Mouse (Mus musculus) E14TG2a.4 (cell line): Measurements from ENCODE around the gene Emg1.

Experiments used
- H3K27me3 ChIP-seq: 2 replicates; pipeline ENCODE4 v1.6.1; 2014; ENCODE audit warnings: low read length, control low read depth; ENCODE audit not compliant: insufficient read depth
- H3K36me3 ChIP-seq: 2 replicates; pipeline ENCODE4 v1.6.1; 2014; ENCODE audit warnings: low read length, control low read depth; ENCODE audit not compliant: insufficient read depth
- H3K4me1 ChIP-seq: replicated peaks from 2 replicates; pipeline ENCODE4 v1.6.1; 2014; ENCODE audit warnings: low read depth, low read length, control low read depth
- H3K4me3 ChIP-seq: replicated peaks from 2 replicates; pipeline ENCODE4 v1.5.1; 2014; ENCODE audit warnings: mild to moderate bottlenecking, low read length
- H3K9me3 ChIP-seq: 2 replicates; pipeline ENCODE4 v1.6.1; 2014; ENCODE audit warnings: low read length, control low read depth
- CTCF ChIP-seq: conservative IDR thresholded peaks from 2 replicates; pipeline ENCODE4 v1.5.1; 2014; ENCODE audit warnings: low read length
- NANOG ChIP-seq: IDR thresholded peaks from 2 replicates; pipeline ENCODE4 v1.6.1; 2014; ENCODE audit warnings: borderline replicate concordance, low read length, mixed read lengths
- POU5F1 ChIP-seq: IDR thresholded peaks from 2 replicates; pipeline ENCODE4 v1.6.1; 2014; ENCODE audit warnings: low read length, borderline replicate concordance

Gene Emg1

DNA sequence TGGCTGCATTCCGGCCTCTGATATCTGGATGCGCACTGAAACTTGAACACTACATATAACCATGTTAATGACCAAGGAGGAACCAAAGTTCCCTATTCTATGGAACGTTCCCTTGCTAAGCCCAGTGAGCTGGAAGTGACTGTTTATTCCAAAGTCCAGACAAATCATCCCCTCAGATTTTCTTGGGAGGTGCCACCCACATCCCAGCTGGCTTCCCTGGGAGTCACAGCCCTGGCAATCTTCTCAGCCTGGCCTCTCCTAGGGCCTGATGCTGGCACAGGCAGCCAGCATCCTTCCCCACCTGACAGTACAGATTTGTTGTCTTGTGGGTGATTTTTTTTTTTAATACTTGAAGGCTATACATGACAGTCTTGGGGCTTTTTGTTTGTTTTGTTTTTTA lies 32.5 kb downstream of the Emg1 start:
- no peaks in the 10 kb centered on the region for H3K9me3 ChIP-seq
- H3K4me3 ChIP-seq, result no peak overlapping the region
- H3K4me1 ChIP-seq, result peaks cover 43% of the 10 kb centered on the region
- no peaks in the 10 kb centered on the region for H3K27me3 ChIP-seq
- peaks cover 12% of the 10 kb centered on the region for H3K36me3 ChIP-seq
- no peak for TF ChIP-seq CTCF
- TF ChIP-seq POU5F1, result no peak
- TF ChIP-seq NANOG, result no peak

DNA sequence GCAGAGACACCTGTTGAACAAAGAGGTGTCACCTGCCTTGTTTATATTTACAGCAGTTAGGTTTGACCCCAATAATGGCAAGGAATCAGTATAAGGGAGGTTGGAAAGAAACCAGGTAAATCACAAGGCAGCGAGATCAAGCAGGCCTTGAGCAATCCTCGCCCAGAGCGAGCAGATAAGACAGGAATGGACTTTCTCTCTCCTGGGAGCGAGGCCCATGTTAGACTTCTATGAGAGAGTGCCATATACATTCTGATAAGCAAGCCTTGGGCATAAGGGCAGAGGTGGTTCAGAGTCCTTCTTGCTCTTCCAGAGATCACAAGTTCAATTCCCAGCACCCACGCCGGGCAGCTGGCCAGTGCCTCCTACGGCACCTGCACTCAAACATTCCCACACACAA lies 33.2 kb downstream of the Emg1 start:
- no peaks in the 10 kb centered on the region for H3K27me3 ChIP-seq
- peaks cover 17% of the 10 kb centered on the region for H3K36me3 ChIP-seq
- TF ChIP-seq CTCF, result no peak
- H3K9me3 ChIP-seq, result no peaks in the 10 kb centered on the region
- no peak overlapping the region for H3K4me3 ChIP-seq
- peaks cover 45% of the 10 kb centered on the region for H3K4me1 ChIP-seq

DNA sequence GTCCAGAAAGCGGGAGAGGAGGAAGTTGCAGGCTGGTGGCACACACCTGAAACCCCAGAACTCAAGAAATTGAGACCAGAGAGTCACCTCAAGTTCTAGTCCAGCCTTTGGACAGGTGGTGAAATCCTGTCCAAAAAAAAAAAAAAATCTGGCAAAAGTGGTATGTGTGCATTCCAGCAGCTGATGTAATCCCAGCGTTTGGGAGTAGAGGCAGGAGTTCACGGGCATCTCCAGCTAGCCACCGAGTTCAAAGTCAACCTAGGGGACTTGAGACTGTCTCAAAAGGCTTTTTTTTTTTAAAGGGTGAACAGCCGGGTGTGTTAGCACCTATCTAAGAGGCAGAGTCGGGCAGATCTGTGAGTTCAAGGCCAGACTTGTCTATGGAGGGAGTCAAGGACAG lies 35.8 kb downstream of the Emg1 start:
- H3K27me3 ChIP-seq, result no peaks in the 10 kb centered on the region
- peaks cover 65% of the 10 kb centered on the region for H3K4me1 ChIP-seq
- TF ChIP-seq NANOG (no peak), CTCF (no peak), POU5F1 (no peak)
- no peaks in the 10 kb centered on the region for H3K9me3 ChIP-seq
- H3K4me3 ChIP-seq, result no peak overlapping the region
- peaks cover 20% of the 10 kb centered on the region for H3K36me3 ChIP-seq

DNA sequence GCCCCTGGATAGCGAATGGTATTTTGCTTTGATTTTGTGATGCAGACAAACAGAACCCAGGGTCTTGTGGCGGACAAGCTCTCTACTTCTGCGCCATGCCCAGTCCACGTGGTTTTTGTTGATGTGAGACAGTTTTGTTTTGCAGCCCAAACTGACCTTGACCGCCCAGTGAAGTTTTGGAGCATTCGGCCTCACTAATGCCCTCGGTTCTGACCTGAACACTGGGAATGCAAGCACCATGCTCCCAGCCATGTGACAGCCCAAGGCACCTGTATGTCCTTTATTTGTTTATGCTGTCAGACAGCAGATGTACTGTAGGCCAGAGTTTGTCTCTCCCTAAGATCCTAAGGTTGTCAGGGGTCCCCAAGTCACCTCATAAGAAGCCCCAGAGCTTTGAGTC lies 37.4 kb downstream of the Emg1 start:
- peaks cover 79% of the 10 kb centered on the region for H3K4me1 ChIP-seq
- TF ChIP-seq NANOG, result no peak
- no peak for TF ChIP-seq CTCF
- TF ChIP-seq POU5F1, result no peak
- no peaks in the 10 kb centered on the region for H3K27me3 ChIP-seq
- H3K36me3 ChIP-seq, result peaks cover 31% of the 10 kb centered on the region
- no peaks in the 10 kb centered on the region for H3K9me3 ChIP-seq
- no peak overlapping the region for H3K4me3 ChIP-seq

DNA sequence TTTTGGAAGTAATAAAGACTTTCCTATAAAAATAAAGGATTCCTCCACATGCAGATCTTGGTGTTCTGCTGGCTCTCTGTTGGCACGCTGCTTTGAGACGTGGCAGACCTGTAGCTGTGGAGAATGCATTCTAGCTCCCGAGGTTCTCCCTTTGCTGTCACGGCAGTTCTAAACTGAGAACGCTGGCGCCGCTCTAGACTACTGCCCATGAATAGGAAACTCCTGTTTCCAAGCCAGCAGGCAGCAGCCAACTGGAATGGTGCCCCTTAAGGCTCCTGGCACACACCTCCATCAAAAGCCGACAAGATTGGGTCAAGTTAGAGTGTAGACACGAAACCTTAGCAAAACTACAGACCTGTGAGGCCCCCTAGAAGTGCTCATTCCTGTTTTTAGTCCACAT lies 38.4 kb downstream of the Emg1 start:
- TF ChIP-seq POU5F1, result no peak
- no peak for TF ChIP-seq NANOG
- no peak for TF ChIP-seq CTCF
- Histone ChIP-seq H3K36me3 (peaks cover 34% of the 10 kb centered on the region), H3K4me3 (no peak overlapping the region), H3K4me1 (peaks cover 89% of the 10 kb centered on the region), H3K9me3 (no peaks in the 10 kb centered on the region), H3K27me3 (no peaks in the 10 kb centered on the region)

DNA sequence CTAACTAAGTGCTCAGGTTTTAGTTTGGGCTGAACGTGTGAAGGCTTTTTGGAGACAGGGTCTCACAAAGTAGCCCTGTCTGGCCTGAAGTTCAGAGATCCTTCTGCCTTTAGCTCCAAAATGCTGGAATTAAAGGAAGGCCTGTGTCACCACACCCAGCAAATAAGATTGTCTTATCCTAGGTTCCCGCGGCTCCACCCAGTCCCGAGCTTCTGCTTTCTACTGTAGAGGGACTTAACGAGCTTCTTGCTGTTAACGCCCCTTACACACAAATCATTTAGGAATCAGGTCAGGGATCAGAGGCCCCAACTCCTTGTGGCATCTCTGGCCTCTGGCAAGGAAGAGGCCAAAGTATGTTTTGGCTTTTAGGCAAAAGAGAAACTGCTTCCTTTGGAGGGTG lies 39.9 kb downstream of the Emg1 start:
- Histone ChIP-seq H3K4me3 (no peak overlapping the region), H3K4me1 (peaks cover 90% of the 10 kb centered on the region), H3K9me3 (no peaks in the 10 kb centered on the region)

DNA sequence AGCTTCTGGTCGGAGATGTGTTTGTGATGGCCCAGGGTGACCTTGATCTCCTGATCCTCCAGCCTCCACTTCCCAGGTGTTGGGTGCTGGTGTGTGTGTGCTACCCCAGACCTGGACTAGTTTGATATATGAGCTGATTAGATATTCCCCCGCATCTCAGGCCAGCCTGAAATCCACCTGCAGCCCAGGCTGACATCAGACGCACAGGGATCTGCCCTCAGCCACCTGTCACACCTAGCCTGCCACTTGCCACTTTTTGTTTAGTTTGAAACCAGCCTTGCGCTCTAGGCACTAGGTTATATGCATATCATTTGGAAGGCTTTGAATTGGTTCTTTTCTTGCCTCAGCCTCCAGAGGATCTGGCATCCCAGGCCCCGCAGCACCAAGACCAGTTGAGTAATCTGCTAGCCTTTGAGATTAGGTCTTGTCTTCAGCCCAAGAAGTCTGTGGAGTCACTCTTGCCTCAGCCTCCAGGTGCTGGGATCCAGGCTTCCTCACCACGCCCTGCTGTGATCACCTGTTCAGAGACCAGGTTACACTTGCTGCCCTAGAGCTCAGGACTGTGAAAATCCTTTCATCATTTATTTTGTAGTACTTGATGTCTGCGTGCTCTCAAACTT lies 41.6 kb downstream of the Emg1 start:
- peaks cover 47% of the 10 kb centered on the region for H3K36me3 ChIP-seq
- no peaks in the 10 kb centered on the region for H3K27me3 ChIP-seq
- no peak overlapping the region for H3K4me3 ChIP-seq
- H3K4me1 ChIP-seq, result peaks cover 75% of the 10 kb centered on the region
- no peak for TF ChIP-seq CTCF
- no peak for TF ChIP-seq NANOG
- H3K9me3 ChIP-seq, result no peaks in the 10 kb centered on the region

More for the DNA sequence above, 39.9 kb downstream of the Emg1 start:
- Histone ChIP-seq H3K36me3 (peaks cover 36% of the 10 kb centered on the region), H3K27me3 (no peaks in the 10 kb centered on the region)
- TF ChIP-seq POU5F1 (no peak), CTCF (no peak), NANOG (no peak)

DNA sequence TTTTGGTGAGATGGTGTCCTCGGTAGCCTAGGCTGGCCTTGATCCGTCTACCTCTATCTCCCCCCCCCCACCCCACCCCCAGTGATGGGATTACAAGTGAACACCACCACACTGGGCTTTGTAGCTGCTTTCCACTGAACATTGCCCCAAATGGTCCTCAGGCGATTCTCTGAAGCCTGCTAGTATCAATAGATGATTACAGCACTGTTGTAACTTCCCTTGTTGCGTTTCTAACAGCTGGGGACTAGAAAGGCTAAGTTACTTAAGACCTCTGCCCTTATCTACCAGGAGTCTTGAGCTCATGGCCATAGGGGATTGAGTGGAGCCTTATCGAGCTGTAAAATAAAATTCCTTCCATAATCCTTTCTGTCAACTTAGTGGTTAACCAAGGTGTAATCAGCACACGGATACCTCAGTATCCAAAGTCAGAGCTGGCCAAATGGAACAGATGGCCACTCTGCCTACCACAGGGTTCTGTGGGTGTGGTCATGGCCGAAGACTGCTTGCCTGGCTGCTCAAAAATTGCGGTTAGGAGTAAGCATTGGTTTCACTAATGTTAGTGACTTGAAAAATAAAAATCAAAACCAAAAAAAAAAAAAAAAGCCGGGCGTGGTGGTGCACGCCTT lies 42.6 kb downstream of the Emg1 start:
- Histone ChIP-seq H3K27me3 (no peaks in the 10 kb centered on the region), H3K9me3 (no peaks in the 10 kb centered on the region), H3K4me1 (peaks cover 68% of the 10 kb centered on the region), H3K36me3 (peaks cover 43% of the 10 kb centered on the region), H3K4me3 (no peak overlapping the region)
- TF ChIP-seq CTCF (no peak), POU5F1 (no peak), NANOG (no peak)

DNA sequence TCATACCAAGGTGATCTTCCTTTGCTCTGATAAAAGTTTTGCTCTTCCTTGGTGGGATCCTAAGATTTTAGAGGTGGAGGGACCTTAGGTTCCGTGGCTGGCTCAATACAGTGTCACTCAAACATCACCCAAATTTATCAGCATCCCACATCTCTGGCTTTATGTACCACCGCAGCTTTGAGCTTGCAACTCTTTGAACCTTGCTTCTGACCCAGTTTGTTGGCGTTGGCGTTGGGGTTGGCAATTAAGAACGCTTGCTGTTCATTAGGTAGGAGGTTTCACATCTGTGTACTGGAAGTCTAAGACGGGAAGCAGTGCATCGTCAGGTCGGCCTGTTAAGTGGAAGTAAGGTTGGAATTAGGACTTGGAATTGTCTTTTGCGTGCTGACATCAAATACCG lies 47.0 kb downstream of the Emg1 start:
- Histone ChIP-seq H3K4me1 (peaks cover 55% of the 10 kb centered on the region), H3K27me3 (no peaks in the 10 kb centered on the region), H3K9me3 (no peaks in the 10 kb centered on the region), H3K36me3 (peaks cover 25% of the 10 kb centered on the region), H3K4me3 (no peak overlapping the region)
- TF ChIP-seq CTCF (no peak), NANOG (no peak), POU5F1 (no peak)
